Mouse (Mus musculus) heart, postnatal 10 days (tissue): Measurements from ENCODE around the gene Pank2. TPM values are rescaled to one million over a fixed set of nuclear protein-coding genes. Genes with fewer than 3 reads are reported as not detected.
A peak's percentile ranks its signal among the peaks of the same experiment; 100 is the strongest.
"Not testable (repeated sequence)": the region's sequence is repeated elsewhere in the genome, so short reads cannot be mapped to it uniquely, and the experiment has no call there.

Source experiments
- DNase-seq, 2 experiments: peaks; one replicate each; pipeline ENCODE4 v3.0.0; 2021
- intact Hi-C: fragments of 180-260 bp; cut with DNase I; formaldehyde crosslinking; loops from one replicate; pipeline ENCODE4 v1.15.1; 2025
- total RNA-seq, 2 experiments: library from RNA; stranded (reverse); gene quantifications; 2 replicates each; pipeline ENCODE4 v1.2.3; 2021

The Pank2 gene
- 10 to 100 TPM; 35.5 to 36.0 TPM for total RNA-seq

DNA sequence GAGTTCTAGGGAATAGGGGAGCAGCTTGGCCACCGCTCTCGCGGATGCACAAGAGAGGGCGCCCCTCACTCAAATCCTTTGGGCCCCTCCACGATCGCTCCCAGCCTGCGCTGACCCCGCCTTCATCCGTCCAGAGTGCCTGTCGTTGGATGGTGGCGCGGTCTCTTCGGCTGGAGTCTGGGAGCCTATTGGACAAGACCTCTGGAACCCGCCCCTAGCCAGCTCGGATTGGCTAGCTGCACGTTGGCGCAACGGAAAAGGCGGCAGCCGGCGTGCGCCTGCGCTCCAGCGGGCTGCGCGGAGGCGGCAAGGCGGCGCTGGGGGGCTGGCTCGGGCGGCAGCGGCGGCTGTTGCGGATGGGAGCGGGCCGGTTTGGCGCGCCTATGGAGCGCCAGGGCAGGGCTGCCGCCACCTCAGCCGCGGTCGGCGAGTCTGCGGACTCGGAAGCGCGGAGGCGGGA lies at the start of gene Pank2:
Gene Pank2, plus strand, starts transcription at position 283 of the 460 bp plus-strand sequence.
- DNase-seq, result peak; percentile 98 to 99
- intact Hi-C loops, result loop anchor here (5.0 kb wide), 1 partner anchor 155 kb away; no protein-coding TSS in a partner anchor

DNA sequence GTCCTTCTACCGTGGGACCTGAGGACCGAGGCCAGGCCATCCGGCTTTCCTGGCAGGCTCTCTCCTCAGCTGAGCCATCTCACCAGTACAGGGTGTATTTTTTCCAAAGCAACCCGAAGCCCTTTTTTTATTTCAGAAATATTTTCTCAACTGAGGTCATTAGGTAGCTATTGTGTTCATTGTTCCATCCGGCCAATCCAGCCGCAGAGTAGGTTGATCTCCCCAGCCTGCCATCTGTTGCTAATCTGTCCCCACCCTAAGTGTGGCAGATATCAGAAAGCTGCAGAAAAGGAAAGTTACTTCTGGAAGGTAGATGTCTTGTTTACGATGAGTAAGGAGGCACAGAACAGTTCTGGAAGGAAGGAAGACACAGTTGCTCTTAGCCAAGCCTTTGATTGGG lies 48.5 kb upstream of the Pank2 start:
- intact Hi-C loops, result no loop called here
- DNase-seq, result peak in 1 of 2 experiments; percentile 29

DNA sequence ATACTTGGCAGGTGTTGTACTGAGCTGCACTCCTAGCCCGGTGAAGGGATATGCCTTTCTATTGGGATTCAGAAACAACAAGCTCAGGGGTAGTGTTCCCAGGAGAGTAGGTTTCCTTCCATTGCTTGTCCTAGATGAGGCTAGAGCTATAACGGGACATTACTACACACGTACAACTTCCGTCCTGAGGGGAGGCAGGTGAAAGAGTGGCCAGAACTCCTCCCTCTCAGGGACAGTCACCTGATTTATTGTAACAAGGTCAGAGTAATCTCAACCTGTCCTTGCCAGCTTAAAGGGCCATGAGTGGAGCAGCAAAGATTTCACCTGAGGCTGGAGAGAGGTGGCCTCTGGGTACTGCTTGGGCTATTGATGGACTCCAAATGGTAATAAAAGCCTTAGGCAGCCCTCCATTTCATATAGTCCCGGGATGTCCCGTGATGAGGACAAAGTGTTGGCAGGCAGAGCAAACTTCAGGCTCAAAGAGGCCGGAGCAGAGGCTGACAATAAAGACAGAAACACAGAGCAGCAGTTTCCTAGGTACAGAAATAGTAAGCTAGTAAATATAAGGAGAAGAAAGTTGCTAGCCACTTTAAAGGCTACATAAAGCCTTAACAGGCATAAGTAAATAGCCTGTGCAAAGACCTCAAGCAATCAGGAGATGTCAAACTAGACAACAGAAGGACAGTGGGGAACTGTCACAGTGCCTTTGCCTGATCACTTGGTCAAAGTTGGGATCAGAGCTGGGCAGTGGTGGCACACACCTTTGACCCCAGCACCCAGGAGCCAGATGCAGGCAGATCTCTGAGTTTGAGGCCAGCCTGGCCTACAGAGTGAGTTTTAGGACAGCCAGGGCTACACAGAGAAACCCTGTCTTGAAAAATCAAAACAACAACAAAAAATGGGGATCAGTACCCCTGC lies 46.1 kb upstream of the Pank2 start:
- DNase-seq, result peak; percentile 75 to 76
- intact Hi-C loops, result no loop called here

DNA sequence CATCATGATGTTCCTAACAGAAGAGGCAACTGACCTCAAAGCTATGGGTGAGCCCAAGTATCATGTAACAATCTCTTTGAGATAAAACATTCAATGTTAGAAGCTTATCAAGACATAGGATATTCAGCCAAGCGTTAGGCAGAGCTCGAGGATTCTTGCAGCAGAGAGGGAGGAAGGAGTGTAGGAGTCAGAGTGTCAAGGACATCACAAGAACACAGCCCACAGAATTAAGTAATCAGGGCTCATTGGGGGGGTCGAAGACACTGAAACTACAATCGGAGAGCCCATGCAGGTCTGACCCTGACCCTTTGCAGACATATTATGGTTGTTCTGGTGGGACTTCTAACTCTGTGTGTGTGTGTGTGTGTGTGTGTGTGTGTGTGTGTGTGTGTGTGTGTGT lies 42.3 kb upstream of the Pank2 start:
- intact Hi-C loops, result no loop called here
- DNase-seq, result no peak

DNA sequence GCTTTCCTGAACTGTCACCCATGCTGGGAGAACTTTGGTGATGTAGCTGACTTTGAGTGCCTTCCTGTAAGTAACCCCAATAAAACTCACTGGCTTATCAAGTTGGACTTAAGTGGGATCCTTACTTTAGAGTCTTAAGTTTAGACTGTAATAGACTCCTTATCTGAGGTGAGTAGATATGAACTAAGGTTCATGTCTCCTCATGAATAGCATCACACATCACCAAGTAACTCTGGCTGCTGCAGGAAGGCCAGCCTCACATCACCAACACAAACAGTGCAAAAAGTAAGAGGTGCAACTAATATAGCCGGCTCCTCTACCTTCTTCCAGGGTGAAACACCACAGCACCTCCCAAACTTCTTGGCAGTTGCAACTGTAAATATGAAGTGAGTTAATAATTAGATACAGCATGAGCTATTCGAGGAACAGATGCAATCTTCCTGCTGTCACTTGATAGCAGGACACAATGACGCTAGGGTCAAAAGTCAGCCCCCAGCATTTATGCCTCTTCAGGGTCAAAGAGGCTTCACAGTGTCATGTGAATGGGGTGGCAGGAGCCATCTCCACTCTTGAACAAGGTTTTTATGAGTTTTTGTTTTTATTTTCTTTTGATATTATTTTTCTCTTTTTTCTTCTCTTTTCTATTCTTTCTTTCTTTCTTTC lies 40.3 kb upstream of the Pank2 start:
- no peak for DNase-seq
- intact Hi-C loops, result no loop called here

DNA sequence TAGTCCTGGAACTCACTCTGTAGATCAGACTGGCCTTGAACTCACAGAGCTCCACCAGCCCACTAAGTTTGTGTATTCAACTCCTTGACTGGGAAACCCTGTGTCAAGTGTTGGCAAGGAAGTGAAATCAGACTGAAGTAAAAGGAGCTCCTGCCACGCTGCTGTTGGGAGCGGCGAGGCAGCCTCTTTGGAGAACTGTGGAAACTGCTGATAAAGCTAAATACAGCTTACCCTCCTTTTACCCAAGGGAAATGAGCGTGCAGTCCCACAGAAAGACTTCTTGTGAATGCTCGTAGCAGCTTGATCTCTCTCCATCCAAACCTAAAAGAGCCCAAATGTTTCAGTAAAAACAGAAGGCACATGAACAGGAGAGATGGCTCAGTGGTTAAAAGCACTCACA lies 39.7 kb upstream of the Pank2 start:
- intact Hi-C loops, result no loop called here
- peak; percentile 24 to 25 for DNase-seq

DNA sequence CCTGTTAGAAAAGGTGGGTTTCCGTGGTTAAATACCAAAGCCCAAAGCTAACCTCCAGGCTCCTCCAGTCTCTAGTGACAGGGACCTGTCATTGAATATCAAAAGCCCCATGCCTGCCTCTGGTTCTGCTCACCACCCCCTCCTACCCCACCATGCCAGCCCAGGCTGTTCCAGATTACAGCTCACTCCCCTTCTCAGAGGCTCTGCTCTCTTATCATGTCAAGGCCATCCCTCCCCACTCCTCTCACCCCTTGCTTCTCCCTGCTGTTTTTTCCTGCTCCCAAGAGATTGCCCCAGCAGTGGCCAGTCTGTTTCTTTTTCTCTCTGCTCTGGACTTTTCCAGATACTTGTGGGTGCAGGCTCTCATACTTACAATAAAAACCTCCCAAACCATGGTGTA lies 38.7 kb upstream of the Pank2 start:
- DNase-seq, result no peak
- intact Hi-C loops, result no loop called here

DNA sequence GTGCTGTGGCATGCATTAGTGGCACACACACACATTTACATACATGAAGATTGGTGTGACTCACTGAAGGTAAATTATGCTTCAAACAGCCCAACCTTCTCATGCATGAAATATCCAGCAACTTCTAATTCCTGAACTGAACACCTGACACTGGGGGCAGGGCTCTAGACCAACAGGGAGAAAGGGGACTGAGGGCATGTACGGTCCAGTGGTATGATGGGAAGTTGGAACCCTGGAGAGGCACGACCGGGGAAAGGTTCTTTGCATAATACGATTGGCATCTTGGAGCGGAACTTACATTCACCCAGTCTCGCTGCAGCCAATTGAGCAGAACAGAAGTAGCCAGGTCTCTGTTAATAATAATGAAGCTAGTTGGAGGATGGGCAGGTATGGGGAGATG lies 37.1 kb upstream of the Pank2 start:
- intact Hi-C loops, result no loop called here
- DNase-seq, result no peak

DNA sequence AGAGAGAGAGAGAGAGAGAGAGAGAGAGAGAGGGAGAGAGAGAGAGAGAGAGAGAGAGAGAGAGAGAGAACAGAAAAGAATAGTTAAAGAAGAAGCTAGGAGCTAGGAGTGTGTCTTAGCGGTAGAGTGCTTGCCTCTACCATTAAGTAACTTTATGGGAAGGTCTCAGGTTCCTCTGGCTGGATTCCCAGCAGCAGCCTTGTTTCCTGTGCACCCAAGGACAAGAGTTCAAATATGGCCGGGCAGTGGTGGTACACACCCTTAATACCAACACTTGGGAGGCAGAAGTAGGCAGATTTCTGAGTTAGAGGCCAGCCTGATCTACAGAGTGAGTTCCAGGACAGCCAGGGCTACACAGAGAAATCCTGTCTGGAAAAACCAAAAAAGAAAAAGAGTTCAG lies 35.6 kb upstream of the Pank2 start:
- DNase-seq, intact Hi-C loops: not testable (repeated sequence)

DNA sequence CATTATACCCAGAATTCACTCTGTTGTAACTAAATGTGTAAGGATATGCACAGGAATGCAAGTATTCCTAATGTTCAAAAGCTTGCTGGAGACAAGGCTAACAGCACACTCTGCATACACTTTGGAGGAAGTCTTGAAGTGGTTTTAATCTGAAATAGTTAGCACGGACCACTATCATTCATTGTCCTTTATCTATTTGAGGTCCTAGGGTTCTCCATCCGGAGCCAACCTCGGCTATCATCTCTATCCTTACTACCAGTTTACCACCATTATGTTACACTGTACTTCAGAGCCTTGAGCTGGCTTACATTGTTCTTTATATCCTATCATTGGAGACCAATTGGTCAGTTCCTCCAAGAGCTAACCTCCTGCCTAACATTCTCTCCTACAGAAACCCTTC lies 35.1 kb upstream of the Pank2 start:
- intact Hi-C loops, result no loop called here

DNA sequence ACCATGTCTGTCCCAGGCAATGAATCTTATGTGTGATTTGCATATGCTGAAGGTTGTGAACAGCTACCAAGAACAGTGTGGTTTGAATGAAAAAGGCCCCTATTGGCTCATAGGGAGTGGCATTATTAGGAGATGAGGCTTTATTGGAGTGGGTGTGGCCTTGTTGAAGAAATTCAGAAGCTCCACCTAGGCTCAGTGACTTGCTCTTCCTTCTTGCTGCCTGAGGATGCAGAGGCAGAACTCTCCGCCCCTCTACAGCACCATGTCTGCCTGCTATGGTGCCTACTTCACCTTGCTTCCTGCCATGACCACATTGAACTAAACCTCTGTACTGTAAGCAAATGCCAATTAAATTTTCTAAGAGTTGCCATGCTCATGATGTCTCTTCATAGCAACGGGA lies 29.7 kb upstream of the Pank2 start:
- no peak for DNase-seq
- intact Hi-C loops, result no loop called here

More for the DNA sequence above, 35.1 kb upstream of the Pank2 start:
- DNase-seq, result no peak

DNA sequence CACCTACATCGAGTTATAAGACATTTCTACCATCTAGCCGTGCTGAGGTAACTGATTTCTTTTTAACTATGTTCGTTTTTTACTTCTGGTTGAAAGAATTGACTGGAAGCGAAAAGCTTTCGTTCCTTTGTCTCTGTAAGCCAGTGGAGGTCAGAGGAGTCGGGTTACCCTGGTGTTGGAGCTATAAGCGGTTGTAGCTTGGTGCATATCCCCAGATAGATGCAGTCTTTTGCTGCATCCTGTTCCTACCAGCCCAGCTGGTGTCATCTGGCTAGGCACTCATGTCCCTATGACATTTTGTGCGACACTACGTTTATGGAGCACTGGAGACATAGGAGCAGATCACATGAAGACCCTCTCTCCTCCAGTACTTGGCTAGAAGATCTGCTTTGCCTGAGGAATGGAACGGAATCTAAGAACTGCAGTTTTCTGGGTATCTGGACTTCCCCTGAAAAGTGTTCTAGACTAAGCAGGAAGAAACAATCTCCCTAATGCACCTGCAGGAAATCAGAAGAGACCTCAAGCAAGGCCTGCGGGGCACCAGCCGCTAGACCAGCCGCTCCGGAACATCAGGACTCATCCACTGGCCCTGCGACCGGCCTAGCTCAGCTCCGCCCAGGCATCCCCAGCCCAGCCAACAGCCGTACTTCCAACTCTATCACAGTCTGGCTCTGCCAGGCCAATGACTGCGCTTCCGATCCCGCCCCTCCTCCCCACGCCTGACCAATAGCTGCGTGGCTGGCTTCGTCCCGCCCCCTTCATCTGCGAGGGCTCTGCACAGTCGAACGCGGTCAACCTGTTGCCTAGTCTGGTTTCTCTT lies 28.8 kb upstream of the Pank2 start, which contains the start of gene Mavs:
Gene Mavs, plus strand, starts transcription at position 757 of the 820 bp plus-strand sequence.
- peak; percentile 97 to 98 for DNase-seq
- intact Hi-C loops, result loop anchor here (2.0 kb wide), 1 partner anchor 23 kb away; no protein-coding TSS in a partner anchor

DNA sequence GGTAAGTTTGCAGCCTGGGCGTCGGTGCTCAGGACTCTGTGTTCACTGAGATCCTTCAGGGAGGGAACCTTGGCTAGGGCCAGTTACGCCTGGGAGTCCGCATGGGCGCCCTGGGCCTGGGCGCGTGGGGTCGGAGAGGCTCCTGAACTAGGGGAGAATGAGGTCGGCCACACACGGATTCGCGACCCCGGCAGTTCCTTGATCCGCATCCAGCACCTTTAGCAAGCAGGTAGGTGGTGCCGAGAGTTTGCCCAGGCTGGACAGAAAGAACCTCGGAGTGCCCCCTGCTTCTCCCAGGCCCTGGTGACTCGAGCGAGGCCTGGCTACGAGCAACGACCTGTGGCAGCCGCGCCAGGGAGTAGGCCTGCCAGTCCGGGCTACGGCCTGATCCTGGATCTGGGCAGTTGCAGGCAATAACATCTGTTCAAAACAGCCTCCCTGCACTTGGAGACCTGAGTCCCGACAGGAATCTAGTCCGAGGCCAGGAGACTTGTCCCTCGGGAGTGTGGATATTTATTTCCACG lies 28.1 kb upstream of the Pank2 start:
- DNase-seq, result peak in 1 of 2 experiments; percentile 63
- intact Hi-C loops, result loop anchor here (2.0 kb wide), 1 partner anchor 23 kb away; no protein-coding TSS in a partner anchor

DNA sequence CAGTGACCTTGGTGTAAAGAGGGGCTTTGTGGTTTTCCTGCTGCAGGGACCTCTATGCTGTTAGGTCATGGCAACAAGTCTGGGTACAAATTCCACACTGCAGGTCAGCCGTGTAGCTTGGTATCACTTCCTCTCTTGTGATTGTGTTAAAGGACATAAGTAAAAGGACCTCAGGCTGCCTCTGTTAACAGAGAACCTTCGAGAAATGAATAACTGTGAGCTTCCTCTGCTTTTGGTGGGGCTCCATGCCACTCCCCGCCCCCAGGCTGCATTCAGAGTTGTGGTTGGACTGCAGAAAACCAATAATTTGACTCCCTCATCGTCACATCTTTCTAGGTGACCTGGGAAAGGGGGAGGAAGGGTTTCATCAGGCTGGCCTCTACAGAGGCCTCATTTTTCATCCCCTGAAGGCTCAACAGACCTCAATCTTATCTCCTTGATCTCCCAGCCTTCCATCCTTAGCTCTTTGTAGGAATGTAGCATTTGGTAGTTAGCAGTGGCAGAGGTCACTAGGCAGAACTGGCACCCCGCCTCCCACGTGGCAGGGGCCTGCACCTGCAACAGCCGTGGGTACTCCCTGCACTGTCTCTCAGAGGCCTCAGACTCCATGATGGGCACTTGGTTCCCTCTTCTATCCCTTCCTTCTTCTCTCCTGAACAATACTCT lies 27.2 kb upstream of the Pank2 start:
- intact Hi-C loops, result loop anchor here (2.0 kb wide), 1 partner anchor 24 kb away; no protein-coding TSS in a partner anchor
- DNase-seq, result peak; percentile 15 to 33

DNA sequence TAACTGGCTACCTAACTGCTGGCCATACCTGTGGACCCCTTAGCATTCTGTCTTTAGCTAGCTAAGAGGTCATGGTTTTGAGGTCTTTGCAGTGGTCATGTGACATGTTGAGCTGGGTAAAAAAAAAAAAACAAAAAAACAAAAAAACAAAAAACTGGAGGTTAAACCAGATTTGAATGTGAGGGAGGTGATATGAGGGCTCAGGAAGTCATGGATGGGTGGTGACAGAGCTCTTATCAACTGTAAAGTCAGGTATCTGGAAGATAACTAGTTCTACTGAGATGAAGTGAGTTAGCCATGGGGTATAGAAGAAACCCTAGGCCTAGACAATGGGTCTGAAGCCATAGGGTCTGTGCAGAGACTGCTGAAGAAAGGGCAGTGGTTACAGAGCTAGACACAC lies 20.1 kb upstream of the Pank2 start:
- no peak for DNase-seq
- intact Hi-C loops, result no loop called here

DNA sequence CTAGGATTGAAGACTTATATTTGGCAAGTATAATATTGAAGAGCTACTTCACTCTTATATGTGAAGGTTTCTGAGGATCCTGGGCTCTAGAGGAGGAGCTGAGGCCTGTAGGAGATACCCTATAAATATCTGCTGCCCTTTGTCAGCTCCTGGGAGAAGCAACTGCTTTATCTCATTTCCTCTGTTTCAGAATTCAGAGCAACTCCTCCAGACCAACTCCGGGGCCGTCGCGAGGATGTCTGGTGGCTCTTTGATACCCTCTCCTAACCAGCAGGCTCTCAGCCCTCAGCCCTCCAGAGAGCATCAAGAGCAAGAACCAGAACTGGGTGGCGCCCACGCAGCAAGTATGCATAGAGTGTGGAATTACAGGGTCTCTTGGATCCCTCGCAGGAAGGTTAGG lies 19.4 kb upstream of the Pank2 start:
- DNase-seq, result no peak
- intact Hi-C loops, result no loop called here

DNA sequence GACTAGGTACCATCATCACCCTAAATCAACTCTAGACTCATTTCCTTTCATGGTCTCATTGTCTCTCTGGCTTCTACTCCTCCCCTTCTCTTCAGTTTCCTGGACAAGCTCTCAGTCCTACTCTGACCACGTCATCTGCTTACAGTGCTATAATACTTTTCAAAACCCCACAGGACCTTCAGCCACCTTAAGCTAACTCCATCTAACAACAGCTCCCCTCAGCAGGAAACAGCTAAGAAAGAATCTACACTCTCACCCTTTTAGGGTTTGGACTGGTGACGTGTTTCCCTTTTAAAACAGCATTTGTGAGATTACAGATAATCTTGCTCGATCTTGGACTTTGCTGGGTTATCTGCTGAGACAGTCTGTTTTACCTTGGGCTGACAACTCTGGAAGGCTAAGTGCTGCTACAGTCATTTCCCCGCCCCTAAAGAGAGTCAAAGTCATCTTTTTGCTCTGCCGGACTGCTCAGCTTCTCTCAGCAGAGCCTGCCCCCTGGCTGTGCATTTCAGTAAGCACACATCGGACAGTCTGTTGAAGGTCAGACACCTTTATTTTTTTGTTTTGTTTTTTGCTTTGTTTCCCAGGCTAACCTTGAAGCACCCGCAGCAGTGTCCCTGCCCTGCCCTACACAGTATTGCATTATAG lies 8.5 kb upstream of the Pank2 start:
- peak; percentile 82 to 83 for DNase-seq
- intact Hi-C loops, result loop anchor here (2.0 to 10.0 kb wide), 5 partner anchors 43 to 292 kb away; partner anchors contain the start of gene Cenpb

DNA sequence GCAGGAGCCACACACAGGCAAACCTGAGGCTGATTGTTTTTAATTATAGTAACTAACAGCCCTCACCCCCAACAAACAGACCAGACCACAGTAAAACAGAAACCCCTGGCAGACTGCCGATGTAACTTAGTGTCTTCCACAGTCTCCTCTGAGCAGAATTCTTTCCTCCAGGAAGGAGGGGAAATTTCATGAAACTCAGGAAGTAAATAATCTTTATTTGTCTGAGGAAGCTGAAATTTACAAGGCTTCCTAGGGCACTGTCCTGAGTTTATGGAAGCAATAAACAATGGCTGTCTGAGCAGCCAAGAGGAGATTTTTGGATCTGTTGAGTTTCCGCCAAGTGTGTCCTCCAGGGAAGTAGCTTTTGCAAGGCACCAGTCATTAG lies 8.0 kb upstream of the Pank2 start:
- DNase-seq, result peak in 1 of 2 experiments; percentile 70
- intact Hi-C loops, result loop anchor here (2.0 to 10.0 kb wide), 3 partner anchors 44 to 292 kb away; no protein-coding TSS in a partner anchor

DNA sequence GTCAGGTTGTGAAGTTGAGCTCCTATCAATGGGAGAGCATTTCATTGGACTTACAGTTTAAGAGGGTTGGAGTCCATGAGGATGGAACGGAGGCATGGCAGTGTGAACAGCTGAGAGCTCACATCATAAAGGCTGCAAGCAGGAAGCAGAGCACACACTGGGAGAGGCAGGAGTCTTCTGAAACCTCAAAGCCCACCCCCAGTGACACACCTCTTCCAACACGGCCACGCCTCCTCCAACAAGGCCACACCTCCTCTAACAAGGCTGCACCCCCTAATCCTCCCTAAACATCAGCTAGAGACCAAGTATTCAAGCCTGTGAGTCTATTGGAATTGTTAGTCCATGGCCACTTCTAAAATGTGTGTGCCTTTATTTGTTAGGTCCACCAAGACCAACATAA lies 6.6 kb upstream of the Pank2 start:
- no peak for DNase-seq
- intact Hi-C loops, result loop anchor here (2.0 to 10.0 kb wide), 2 partner anchors 45 to 201 kb away; no protein-coding TSS in a partner anchor
